Mouse (Mus musculus) layer of hippocampus, adult 8-10 months (tissue): ENCODE measurements around the gene Gm10447. TPM values are rescaled to one million over a fixed set of nuclear protein-coding genes. Genes with fewer than 3 reads are reported as not detected.
"Not testable (repeated sequence)": the region's sequence is repeated elsewhere in the genome, so short reads cannot be mapped to it uniquely, and the experiment has no call there.

Experiments used
- DNase-seq, 2 experiments: peaks; one replicate each; pipeline ENCODE4 v3.0.0; 2022; ENCODE audit warnings: low spot score in 2 of 2
- total RNA-seq, 4 experiments: library from RNA; stranded (reverse); gene quantifications; 2 replicates each; pipeline ENCODE4 v1.2.4; 2022

The Gm10447 gene
- total RNA-seq, 4 experiments from 2014 or later: 0.12 to 0.33 (median 0.17) TPM

DNA sequence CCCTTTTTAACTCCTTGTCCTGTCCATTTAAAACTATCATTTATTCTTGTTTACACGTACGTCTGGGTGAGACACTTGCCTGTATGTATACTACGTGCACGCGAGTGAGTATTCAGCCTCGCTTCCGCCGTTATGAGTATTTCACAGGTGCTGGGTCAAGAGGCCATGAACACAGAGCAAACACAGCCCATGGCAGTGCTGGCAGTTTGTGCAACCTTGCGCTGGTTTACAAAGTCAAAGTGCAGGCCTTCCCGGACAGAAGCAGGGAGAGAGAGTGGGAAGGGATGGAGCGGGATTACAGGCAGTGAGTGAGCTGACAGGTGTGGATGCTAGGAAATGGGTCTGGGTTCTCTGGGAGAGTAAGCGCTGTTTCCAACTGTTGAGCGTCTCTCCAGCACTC lies 10.7 kb downstream of the Gm10447 start:
- DNase-seq: no peak

DNA sequence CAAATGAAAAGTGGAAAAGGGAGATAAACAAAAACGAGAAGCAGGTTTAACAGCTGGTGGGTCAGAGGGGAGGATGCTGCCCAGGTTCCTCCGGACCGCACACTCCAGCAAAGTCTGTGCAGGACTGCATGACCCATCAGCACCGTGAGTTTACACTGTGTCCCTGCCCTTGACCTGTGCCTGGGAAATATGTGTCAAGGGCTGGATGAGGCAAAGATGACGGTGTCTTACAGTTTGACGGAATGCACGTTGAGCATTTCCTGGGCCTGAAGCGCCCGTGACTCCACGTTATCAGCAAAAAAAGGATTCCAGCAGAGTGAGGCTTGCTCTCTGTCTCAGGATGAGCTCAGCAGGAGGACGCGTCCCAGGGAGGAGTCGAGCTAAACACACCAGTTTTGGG lies 11.3 kb downstream of the Gm10447 start:
- DNase-seq: no peak

DNA sequence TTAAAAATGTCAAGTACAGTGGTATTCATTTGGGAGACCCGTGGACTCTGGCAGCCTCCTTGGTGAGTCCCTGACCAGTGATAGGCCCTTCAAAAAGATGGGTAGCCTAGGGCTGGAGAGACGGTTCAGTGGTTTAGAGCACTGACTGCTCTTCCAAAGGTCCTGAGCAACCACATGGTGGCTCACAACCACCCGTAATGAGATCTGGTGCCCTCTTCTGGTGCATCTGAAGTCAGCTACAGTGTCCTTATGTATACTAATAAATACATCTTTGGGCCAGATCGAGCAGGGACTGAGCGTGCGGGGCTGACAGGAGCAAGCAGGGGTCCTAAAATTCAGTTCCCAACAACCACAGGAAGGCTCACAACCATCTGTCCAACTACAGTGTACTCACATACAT lies 13.0 kb downstream of the Gm10447 start:
- no peak for DNase-seq

- DNase-seq: no peak
These were observed 15.0 kb downstream of the Gm10447 start for GRCm38 (mm10) chr11:53441921-53442320.

- no peak for DNase-seq
These were observed 20.6 kb downstream of the Gm10447 start for GRCm38 (mm10) chr11:53436338-53436737.

DNA sequence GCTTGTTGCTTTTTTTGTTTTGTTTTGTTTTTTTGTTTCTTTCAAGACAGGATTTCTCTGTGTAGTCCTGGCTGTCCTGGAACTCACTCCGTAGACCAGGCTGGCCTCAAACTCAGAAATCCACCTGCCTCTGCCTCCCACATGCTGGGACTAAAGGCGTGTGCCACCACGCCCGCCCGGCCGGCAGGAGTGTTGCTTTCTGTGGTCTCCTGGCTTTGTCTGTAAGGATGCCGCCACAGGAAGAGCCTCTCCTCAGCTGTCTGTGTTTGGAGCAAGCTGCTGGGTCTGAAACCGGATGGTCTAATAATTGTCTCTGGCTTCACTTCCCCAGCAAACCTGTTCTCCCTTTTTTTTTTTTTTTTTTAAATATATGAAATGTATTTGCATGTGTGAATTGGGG lies 21.4 kb downstream of the Gm10447 start:
- no peak for DNase-seq

- DNase-seq: no peak
These were observed 23.9 kb downstream of the Gm10447 start for GRCm38 (mm10) chr11:53433057-53433456.

DNA sequence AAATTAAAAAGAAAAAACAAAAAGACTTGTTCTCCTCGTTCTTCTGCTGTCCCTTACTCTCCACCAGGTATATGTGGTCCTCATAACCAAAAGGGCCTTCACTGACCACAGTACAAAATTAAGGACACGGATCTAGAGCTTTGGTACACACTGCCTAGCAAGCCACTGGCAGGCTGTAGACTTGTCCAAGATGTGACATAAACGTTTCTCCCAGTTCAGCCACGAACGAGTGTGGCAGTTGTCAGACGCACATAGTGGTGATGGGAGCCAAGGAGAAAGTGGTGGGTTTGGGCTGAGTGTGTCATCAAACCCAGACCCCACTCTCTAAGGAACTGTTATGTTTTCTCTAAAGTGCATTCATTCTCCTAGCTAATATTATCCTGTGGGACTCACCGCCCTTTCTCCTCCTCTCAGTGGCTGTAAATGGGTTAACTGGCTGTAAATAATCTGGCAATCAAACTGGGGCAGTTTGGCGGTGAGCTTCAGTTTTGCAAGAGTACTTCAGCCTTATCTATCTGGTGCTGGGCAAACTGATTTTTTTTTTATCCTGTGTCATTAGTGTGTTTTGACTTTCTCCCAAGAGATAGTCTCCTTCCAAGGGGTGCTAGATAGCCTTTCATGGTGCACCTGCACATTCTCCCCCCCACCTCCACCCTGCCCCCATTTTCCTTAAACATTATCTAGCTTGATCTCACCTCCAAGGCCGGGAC lies 25.4 kb downstream of the Gm10447 start:
- no peak for DNase-seq

- peak; percentile 99 to 100 for DNase-seq
These were observed 26.1 kb downstream of the Gm10447 start, which contains the start of the genes Uqcrq and Gdf9 for GRCm38 (mm10) chr11:53430670-53431346. Gene Uqcrq, minus strand, starts transcription at chr11:53430831. Gene Gdf9, plus strand, starts transcription at chr11:53431023.

GRCm38 (mm10) chr11:53430300-53430669 lies 26.6 kb downstream of the Gm10447 start:
- DNase-seq: no peak

- no peak for DNase-seq
These were observed 27.7 kb downstream of the Gm10447 start for GRCm38 (mm10) chr11:53429182-53429581.

DNA sequence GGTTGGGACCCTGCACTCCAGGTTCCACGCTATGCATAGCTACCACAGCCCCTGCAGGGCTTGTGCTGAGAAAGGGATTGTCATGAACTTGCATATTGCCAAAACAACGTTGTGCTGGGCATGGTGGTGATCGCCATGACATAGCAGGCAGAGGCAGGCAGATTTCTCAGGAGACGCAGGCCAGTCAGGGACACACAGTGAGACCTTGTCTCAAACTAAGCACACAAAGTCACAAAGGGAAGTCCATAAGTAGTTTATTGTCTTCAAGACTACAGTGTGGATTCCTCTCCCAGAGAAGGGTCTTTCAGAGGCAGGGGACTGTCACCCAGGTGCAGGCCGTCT lies 28.2 kb downstream of the Gm10447 start:
- DNase-seq: no peak

- DNase-seq: no peak
These were observed 28.8 kb downstream of the Gm10447 start for GRCm38 (mm10) chr11:53427993-53428715.

- DNase-seq: not testable (repeated sequence)
These were observed 30.0 kb downstream of the Gm10447 start for GRCm38 (mm10) chr11:53426914-53427313.

DNA sequence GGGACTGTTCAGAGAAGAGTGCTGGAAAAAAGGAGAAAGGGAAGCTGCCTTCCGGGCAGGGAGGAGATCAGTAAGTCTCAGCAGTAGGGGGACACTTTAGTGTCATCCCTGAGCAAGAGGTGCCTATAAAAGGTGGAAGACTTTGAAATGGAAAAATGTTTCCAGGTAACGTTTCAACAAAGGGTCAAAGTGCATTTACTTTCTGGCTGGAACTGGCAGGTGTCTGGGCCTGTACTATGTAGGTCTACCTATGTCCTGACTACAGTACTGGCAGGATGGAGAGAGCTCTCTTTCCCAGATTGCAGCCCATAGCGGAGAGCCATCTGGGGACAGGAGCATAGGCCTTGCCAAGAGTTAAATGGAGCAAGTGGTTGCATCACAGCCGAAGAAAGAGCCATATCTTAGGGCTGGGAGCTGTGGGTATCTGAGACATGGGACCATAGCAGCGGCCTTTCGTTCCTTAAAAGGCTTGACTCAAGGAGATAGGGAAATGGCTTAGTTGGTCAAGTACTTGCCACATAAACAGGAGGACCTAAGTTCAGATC lies 31.1 kb downstream of the Gm10447 start:
- DNase-seq: no peak

GRCm38 (mm10) chr11:53425251-53425650 lies 31.7 kb downstream of the Gm10447 start:
- DNase-seq: no peak

DNA sequence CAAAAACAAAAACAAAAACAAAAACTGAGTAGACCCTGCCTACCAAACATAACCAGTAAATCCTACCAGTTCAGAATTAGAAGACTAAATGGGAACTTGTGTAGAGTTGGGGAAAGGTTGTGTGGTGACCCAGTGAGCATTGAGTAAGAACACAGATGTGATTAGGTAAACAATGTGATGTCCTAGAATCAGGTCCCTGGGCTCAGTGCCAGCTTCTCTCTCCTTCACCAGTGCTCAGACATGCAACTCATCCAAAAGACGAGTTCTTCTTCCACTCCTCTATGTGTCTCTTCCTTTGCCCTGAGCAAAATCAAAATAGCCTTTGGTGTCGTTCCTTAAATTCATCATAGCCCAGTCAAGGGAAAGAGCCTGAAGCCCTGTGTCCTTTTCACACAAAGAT lies 32.1 kb downstream of the Gm10447 start:
- no peak for DNase-seq

GRCm38 (mm10) chr11:53423036-53423435 lies 33.9 kb downstream of the Gm10447 start, which contains the start of gene Leap2:
Gene Leap2, minus strand, starts transcription at chr11:53423170.
- no peak for DNase-seq

DNA sequence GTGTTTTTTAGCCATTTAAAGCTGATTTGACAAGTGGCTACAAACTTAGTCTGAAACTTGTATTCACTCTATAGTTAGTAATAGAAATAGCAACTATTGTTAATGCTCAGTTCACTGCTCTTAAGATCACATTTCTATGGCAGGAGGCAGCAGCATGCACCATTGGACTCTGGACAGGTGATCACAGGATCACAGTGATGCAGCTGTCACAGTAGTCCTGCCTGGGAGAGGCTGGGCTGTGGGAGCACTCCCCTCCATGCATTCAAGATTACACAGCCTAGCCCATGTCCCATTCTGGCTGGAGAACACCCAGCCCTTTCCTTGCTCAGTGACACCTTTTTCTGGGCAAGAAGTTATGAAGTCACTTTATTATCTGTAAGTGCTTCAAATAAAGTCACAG lies 38.9 kb downstream of the Gm10447 start:
- no peak for DNase-seq

GRCm38 (mm10) chr11:53413871-53414270 lies 43.0 kb downstream of the Gm10447 start:
- no peak for DNase-seq

- no peak for DNase-seq
These were observed 45.2 kb downstream of the Gm10447 start for GRCm38 (mm10) chr11:53411738-53412137.
